ENCODE assay signal across 16 mouse cellular contexts in the genomic region with DNA sequence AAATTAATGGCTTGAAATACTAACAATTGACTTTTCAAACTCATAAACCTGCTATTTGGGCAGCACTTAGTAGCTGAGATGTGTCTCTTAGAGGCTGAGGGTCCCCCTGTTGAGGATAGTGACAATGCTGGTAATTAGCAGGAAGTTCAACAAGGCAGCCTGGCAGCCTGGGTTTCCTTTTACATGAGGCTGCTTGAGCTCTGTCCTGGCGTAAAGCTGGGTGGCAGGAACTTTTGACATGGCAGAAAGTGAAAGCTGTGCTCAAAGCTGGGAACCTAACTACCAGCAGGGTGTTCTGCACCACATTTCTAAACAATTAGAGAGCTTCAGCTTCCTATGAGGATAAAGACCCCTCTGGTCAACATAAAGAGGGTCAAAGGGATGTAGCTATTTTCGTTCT.
DNase-seq lines count a peak whose midpoint lies in the region; ATAC-seq and TF ChIP-seq lines count a peak whose summit lies in the region.
"Had no signal": no experiment of that assay in that cellular context is flagged by ENCODE, and none has a peak within 500 bp of the region (broad histone marks: within the 10 kb centered on the region; RNA-seq: fewer than 3 reads in every experiment).

No protein-coding gene starts in this region.

- H3K27ac ChIP-seq in layer of hippocampus, adult 2 months, result no peak overlapping the region

- no peak for DNase-seq in layer of hippocampus, adult 2 months (ENCODE audit: low spot score in 2 of 2)
- DNase-seq: adrenal gland, adult 2 months; adrenal gland, adult 8-10 months; adrenal gland, postnatal 10 days; adrenal gland, postnatal 14 days; adrenal gland, postnatal 25 days; adrenal gland, postnatal 36 days; B cell, adult 2 months; cerebellum, adult 11 months; cerebellum, adult 11-12 months; cerebellum, adult 18-20 months; cerebellum, adult 2 months had no signal

- no peak for TF ChIP-seq CTCF in layer of hippocampus, adult 2 months (conservative IDR thresholded peaks at IDR 0.05)

- no peak overlapping the region for H3K4me3 ChIP-seq in layer of hippocampus, adult 2 months

- ATAC-seq in hematopoietic stem cell, adult 5-6 weeks (replicated peaks in 1 of 2; ENCODE audit: insufficient read depth in 1 of 2, low FRiP score in 2 of 2, low TSS enrichment in 1 of 2, low read depth in 1 of 2, poor library complexity in 2 of 2, severe bottlenecking in 2 of 2), result peak; percentile 66 to 75
- ATAC-seq: activated CD4-positive, CD25-positive, alpha-beta regulatory T cell, adult 4 months; CD4-positive, CD25-positive, alpha-beta regulatory T cell, adult 4 months; Patski had no signal
